Mouse (Mus musculus): ENCODE measurements around the gene S100a13.
A peak's percentile ranks its signal among the peaks of the same experiment; 100 is the strongest.

The S100a13 gene

DNA sequence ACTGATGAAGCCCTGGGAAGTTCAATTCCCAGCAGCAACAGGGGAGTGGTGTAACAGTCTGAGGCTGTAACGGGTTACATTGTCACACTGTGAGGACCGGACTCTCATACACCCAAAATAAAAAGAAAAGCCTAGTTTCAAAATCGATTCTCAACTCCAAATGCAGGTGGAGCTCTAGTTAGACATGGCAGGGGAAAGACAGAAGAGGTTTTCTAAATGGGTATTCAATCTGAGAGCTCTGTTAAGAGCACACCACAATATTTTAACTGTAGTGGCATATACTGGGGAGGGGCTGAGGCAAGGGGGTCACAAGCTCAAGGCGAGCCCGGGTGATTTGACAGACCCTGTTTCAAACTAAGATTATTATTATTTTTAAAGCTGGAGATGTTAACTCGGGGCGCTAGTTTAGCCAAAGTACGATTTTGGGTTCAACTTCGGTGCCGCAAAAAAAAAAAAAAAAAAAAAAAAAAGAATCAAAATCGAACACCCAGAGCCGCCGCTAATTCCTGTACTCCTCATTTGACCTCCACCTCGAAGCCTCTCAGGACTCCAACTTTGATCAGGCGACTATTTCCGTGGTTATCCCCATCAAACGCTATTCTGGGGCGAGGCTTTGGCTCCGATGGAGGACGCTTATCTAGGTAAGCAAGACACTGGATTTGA, 5.8 kb upstream of the S100a13 start:
- no peak for DNase-seq

- DNase-seq, result peak; percentile 100
Observed at GRCm38 (mm10) chr3:90508950-90509746, 5.1 kb upstream of the S100a13 start, which contains the start of gene Chtop. Chtop (minus strand) TSS chr3:90509498.

DNA sequence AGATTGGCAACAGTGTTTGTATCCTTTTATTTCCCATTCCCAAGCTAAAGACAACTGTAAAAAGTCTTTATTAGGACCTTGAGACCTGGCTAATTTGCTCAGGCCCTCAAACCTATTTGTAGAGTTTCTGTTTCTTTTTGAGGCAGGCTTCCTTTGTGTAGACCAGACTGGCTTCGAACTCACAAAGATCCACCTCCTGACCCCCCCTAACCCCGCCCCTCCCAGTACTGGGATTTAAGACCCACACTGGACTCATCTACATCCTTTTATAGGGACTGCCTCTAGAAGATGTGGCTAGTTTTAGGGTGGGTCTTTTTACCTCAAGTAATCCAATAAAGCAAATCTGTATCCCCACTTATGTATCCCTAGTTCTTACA, 4.5 kb upstream of the S100a13 start:
- no peak for DNase-seq

- no peak for DNase-seq
Observed at GRCm38 (mm10) chr3:90512276-90512675, 2.0 kb upstream of the S100a13 start.

DNA sequence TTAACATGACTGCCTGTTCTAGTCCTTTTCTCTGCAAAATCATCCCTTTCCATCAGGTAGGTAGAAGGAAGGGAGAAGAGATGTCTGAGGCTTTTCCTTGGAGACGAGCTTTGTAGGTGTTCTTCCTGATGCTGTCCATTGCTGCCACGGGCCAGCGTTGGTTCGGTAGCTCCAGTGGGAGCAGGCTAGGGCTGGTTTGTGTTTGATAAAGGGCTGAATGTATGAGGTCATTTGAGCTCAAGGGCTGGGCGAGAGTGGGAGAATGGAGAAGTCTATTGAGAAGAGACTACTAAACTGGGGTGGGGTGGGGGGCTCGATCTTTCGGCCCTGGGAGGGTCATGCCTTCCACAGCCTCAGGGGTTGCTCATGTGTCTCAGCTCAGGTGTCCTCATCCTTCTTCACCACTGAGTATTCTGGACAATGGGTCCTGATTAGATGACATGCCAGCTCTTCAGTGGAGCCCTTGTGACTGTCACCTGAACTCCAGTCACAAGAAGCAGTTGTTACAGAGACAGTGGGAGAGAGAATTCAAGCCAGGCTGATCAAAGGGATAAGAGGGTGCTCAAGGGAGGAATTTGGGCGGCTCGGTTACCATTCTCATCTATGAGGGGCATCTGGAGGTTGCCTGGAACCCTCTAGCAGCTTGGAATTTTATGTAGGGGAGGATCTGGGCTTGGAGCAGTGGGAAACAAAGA, 1.1 kb upstream of the S100a13 start:
- no peak for DNase-seq

- peak; percentile 88 for DNase-seq
Observed at GRCm38 (mm10) chr3:90514691-90515090, 456 bp downstream of the S100a13 start.

GRCm38 (mm10) chr3:90515242-90515641, 1.0 kb downstream of the S100a13 start:
- peak; percentile 76 for DNase-seq

GRCm38 (mm10) chr3:90515789-90516188, 1.6 kb downstream of the S100a13 start:
- no peak for DNase-seq

DNA sequence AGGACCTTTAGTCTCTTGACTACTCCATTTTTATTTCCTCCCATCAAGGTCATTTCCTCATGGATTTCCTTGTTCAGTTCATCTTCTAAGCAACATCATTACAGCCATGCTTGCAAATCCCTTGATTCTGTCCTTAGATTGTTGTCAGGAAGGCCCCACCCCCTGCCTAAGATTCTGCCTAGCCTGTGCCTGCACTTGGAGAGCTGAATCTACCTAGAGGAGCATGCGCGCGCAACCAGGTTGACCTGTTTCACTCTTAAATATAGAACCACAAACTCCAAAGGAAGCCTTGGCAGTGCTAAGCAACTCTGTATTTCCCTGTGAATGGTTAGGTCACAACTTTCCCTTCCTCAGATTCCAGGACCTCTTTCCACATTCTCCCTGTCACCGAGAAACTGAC, 3.5 kb downstream of the S100a13 start:
- DNase-seq, result no peak

- DNase-seq, result peak; percentile 85
Observed at GRCm38 (mm10) chr3:90525421-90525820, 11.2 kb downstream of the S100a13 start.

- DNase-seq, result no peak
Observed at GRCm38 (mm10) chr3:90526076-90526475, 11.8 kb downstream of the S100a13 start.

- peak; percentile 74 for DNase-seq
Observed at GRCm38 (mm10) chr3:90526580-90526979, 12.3 kb downstream of the S100a13 start, which contains the start of gene S100a14. S100a14 (plus strand) TSS chr3:90526856.

GRCm38 (mm10) chr3:90527291-90527873, 13.1 kb downstream of the S100a13 start:
- no peak for DNase-seq

DNA sequence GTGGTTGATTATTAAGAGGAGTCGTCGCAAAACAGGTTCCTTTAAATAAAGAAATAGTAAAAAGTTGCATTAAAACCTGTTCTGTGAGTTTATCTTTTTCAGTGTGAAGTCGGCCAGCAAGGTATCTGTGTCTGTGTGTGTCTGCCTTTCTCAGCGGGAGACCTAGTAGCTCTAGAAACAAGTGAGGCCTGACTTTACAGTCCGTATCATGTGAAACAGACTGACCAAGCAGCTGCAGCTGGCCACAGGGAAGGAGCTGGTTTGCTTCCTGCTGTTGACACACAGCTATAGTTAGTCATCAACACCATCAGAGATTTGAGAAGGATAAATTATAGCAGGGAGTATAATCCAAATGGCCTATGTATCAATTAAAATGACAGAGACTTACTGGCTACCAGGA, 17.5 kb downstream of the S100a13 start:
- no peak for DNase-seq

DNA sequence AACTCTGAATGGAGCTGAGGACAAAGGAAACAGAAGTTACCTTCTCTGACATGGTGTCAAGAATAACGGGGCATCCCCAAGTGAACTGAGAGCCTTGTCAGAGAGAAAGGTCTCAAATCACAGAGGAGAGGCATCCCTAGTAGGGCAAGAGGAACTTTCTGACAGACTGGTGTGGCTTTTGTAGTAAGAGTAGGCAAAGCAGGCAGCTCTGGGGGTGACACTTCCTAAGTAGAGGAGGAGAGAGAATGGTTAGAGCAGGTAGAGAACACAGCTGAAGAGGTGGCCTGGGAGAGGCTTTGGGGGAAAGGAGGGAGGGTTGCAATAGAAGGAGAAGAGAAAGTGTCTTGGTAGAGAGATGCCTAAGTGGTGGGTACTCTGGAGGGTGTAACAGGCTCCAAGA, 21.2 kb downstream of the S100a13 start:
- DNase-seq, result no peak

DNA sequence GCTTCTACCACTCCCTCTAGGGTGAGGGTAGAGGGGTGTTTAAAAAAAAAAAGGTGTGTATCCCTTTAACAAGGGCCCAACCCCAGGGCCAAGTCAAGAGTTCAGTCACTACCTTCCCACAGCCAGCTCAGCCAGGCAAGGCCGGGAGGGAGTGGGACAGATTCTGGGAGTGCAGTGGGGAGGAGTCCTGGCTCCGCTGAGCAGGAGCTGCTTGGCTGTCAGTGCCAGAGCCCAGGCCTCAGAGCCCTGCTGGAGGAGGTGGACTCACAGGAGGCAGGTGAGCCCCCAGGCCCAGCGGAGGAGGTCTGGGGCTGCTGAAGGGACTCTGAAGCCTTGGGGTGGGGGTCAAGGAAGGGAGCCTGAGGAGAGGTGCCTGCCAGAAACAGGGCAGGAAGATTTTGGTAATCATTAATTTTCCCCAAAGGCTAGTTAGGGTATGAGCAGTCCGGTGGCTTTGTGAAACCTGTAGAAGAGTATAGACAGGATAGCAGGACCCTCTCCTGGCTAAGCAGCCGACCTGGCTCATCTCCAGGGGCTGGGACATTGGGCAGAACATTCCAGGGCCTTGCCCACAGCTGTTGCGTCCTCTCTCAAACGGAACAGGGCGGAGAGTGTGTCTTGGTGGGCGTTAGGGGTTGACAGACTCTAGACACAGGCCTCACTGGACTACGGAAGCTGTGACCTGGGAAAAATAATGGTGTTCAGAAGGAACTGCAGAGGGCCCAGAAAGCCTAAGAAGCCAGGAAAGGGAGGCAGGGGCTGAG, 23.1 kb downstream of the S100a13 start, which contains the start of gene S100a16:
Gene S100a16 (plus strand): TSS at position 114 of the 764 bp plus-strand sequence.
- peak; percentile 87 for DNase-seq

DNA sequence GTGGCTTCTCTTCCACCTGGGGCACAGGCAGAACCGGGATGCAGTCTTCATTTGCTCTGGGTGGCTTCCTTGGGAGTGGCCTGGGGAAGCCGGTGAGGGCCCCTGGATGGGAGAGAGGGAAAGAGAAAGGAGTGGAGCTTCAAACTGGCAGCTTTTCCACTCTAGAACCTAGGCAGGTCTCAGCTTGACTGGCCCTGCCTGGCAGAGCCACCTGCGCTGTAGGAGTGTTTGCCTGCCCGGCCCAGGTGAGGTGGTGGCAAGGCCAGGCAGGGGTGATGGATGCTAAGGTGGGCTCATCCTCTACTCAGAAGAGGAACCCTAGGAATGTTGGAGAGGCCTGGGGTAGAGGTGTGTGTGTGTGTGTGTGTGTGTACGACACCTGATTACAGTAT, 23.7 kb downstream of the S100a13 start:
- no peak for DNase-seq

GRCm38 (mm10) chr3:90540904-90541303, 26.7 kb downstream of the S100a13 start:
- peak; percentile 78 for DNase-seq

DNA sequence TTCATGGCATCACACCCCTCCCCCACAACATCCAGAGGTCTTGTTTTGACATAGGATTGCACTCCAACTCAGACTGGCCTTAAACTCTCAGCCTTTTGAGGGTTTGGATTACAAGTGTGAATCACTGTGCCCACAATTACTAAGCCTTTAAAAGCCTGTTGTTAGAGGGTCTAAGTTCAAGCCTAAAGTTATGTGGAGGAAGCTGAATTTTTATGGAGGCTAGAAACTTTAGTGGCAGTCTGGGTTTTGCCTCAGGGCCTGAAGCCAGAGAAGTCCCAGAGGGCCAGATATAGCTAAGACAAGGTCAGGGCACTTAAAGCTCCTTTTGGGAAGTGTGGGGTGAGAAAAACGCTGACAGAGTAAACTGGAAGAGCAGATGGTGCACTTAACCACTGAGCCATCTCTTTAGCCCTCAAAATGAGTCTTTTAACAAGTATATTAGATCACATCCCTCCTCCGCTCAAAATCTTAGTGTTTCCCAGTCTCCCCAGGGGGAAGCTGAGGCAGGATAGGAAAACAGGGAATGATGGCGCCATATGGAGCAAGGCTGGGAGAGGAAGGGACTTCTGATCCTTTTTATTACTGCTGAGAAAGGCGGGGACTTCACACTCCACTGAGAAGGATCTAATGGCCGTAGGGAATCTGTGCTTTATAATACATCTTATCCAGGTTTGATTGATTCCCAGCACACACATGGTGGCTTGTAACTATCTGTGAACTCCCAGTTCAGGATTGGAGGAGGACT, 35.6 kb downstream of the S100a13 start:
- no peak for DNase-seq

DNA sequence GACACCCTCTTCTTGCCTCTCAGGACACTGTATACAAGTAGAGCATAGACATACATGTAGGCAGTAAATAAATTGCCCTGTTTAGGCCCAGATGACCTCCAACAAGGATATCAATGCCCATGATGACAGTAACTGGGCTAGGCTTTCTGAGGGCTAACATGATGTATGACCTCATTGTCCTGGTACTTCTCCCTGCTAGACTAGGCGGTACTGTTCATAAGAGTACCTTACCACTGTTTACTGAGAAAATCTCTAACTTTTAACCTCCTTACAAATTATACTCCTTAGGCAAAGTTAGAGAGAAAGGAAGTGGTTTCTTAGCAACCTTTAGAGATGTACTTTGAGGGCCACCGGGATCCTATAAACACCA, 36.2 kb downstream of the S100a13 start:
- DNase-seq, result no peak

- no peak for DNase-seq
Observed at GRCm38 (mm10) chr3:90552231-90552630, 38.0 kb downstream of the S100a13 start.

DNA sequence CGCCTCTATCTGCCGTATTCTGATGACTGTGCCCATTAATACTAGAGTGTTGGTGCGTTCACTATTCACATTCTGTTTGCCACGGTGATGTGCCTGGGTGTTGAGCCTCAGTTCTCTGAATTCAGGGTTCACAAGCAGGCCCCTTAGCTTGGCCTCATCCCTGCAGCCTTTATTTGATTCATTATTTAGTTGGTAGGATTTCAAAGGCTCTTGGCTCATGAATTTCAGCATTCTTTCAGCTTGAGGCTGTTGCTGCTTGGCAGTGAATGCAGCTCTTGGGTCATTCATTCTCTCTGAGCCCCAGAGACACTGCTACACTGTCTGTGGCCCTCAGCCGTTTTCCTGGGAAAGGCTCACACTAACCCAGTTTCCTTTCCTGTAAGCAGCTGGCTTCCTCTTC, 41.7 kb downstream of the S100a13 start:
- no peak for DNase-seq
